Mouse (Mus musculus): ENCODE results near the gene Neurog1.
A peak's percentile ranks its signal among the peaks of the same experiment; 100 is the strongest.

Gene Neurog1

GRCm38 (mm10) chr13:56221129-56221910 lies 30.6 kb downstream of the Neurog1 start:
- DNase-seq (ENCODE audit: low spot score in 2 of 2): peak; percentile 49 to 62

- no peak for DNase-seq (ENCODE audit: low spot score in 2 of 2)
Observed at GRCm38 (mm10) chr13:56219254-56219653, 32.7 kb downstream of the Neurog1 start.

DNA sequence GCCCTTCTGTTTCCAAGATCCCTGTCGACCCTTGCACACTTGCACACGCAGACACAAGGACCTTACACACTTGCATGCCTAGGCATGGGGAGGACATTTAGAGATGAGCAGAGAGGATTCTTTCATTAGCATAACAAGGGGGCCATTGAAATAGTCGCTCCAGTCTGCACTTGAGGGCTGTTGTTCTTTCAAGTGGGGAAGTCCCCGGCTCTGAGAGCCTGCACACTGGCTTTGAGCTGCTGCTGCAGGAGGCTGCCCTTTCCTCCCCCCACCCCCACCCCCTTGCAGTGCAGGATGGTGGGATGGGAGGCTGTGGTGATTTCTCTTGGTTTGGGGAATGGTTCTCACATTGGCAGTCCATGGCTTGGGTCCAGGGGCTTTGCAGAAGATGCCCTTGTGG lies 35.9 kb downstream of the Neurog1 start:
- DNase-seq (ENCODE audit: low spot score in 2 of 2): no peak

DNA sequence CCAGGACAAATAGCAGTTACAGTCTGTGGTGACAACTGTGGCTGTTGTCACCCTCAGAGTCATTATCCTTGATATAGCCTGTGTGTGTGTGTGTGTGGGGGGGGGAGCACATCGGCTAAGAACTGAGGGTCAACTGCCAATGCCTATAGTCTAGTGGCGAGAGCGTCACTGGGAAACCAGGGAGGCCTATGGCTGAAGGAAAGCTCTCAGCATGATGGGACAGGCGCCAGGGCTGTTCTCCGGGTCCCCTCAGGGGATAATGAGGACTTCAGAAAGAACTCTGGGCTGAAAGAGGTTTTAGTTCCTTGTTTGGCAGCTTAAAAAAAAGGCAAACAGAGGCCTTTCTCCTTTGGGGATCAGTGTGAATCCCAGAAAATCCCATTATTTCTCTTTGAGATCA lies 37.3 kb downstream of the Neurog1 start:
- DNase-seq (ENCODE audit: low spot score in 2 of 2): no peak

DNA sequence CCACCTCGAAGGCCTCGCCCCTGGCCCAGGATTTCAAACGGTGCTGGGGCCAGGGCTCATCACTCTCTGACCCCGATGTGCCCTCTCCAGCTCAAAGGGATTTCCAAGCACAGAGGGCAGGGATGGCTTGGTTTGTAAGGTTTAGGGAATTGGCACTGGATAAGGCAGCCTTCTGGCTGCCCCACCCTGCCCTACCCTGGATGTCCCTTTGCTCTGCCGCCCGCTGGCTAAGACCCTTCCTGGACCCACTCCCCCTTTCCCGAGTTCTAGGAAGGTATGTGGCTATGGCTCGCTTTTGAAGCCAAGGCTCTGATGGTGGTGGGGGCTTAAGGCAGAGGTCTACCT lies 42.9 kb downstream of the Neurog1 start:
- no peak for DNase-seq (ENCODE audit: low spot score in 2 of 2)

- no peak for DNase-seq (ENCODE audit: low spot score in 2 of 2)
Observed at GRCm38 (mm10) chr13:56208225-56209066, 43.5 kb downstream of the Neurog1 start.
